Mouse (Mus musculus): ENCODE measurements around the gene Gm13691.
"Not testable (repeated sequence)": the region's sequence is repeated elsewhere in the genome, so short reads cannot be mapped to it uniquely, and the experiment has no call there.

Gene Gm13691

GRCm38 (mm10) chr2:83990253-83990652 lies at the start of gene Gm13691:
TSS of gene Gm13691 (plus strand) at chr2:83990553.
- not testable (repeated sequence) for DNase-seq (ENCODE audit: low spot score)

GRCm38 (mm10) chr2:83940931-83941361 lies 49.4 kb upstream of the Gm13691 start, which contains the start of gene Zswim2:
TSS of gene Zswim2 (minus strand) at chr2:83941228.
- DNase-seq (ENCODE audit: low spot score) = no peak

- no peak for DNase-seq (ENCODE audit: low spot score)
Observed at GRCm38 (mm10) chr2:83941378-83941777, 49.0 kb upstream of the Gm13691 start.

- DNase-seq (ENCODE audit: low spot score) = no peak
Observed at GRCm38 (mm10) chr2:83941792-83942191, 48.6 kb upstream of the Gm13691 start.

- DNase-seq (ENCODE audit: low spot score) = not testable (repeated sequence)
Observed at GRCm38 (mm10) chr2:83955393-83955792, 35.0 kb upstream of the Gm13691 start, which contains the start of gene Gm13698. TSS of gene Gm13698 (plus strand) at chr2:83955693.

GRCm38 (mm10) chr2:83961203-83961602 lies 29.1 kb upstream of the Gm13691 start, which contains the start of gene Gm13693:
TSS of gene Gm13693 (plus strand) at chr2:83961503.
- not testable (repeated sequence) for DNase-seq (ENCODE audit: low spot score)

GRCm38 (mm10) chr2:83967013-83967412 lies 23.3 kb upstream of the Gm13691 start, which contains the start of gene Gm13695:
TSS of gene Gm13695 (plus strand) at chr2:83967313.
- not testable (repeated sequence) for DNase-seq (ENCODE audit: low spot score)

GRCm38 (mm10) chr2:83972823-83973222 lies 17.5 kb upstream of the Gm13691 start, which contains the start of gene Gm13696:
TSS of gene Gm13696 (plus strand) at chr2:83973123.
- DNase-seq (ENCODE audit: low spot score) = not testable (repeated sequence)

GRCm38 (mm10) chr2:83978633-83979032 lies 11.7 kb upstream of the Gm13691 start, which contains the start of gene Gm13694:
TSS of gene Gm13694 (plus strand) at chr2:83978933.
- not testable (repeated sequence) for DNase-seq (ENCODE audit: low spot score)

- DNase-seq (ENCODE audit: low spot score) = not testable (repeated sequence)
Observed at GRCm38 (mm10) chr2:83984443-83984842, 5.9 kb upstream of the Gm13691 start, which contains the start of gene Gm13697. TSS of gene Gm13697 (plus strand) at chr2:83984743.

- not testable (repeated sequence) for DNase-seq (ENCODE audit: low spot score)
Observed at GRCm38 (mm10) chr2:83993639-83994255, 3.4 kb downstream of the Gm13691 start.

GRCm38 (mm10) chr2:83994526-83994925 lies 4.2 kb downstream of the Gm13691 start:
- DNase-seq (ENCODE audit: low spot score) = not testable (repeated sequence)

GRCm38 (mm10) chr2:84008913-84009312 lies 18.6 kb downstream of the Gm13691 start:
- no peak for DNase-seq (ENCODE audit: low spot score)

GRCm38 (mm10) chr2:84009818-84010217 lies 19.5 kb downstream of the Gm13691 start:
- DNase-seq (ENCODE audit: low spot score) = no peak

- DNase-seq (ENCODE audit: low spot score) = no peak
Observed at GRCm38 (mm10) chr2:84014572-84014971, 24.2 kb downstream of the Gm13691 start.

- DNase-seq (ENCODE audit: low spot score) = not testable (repeated sequence)
Observed at GRCm38 (mm10) chr2:84016291-84016690, 25.9 kb downstream of the Gm13691 start.

- no peak for DNase-seq (ENCODE audit: low spot score)
Observed at GRCm38 (mm10) chr2:84018330-84018729, 28.0 kb downstream of the Gm13691 start.

GRCm38 (mm10) chr2:84019519-84020305 lies 29.4 kb downstream of the Gm13691 start:
- DNase-seq (ENCODE audit: low spot score) = no peak

- DNase-seq (ENCODE audit: low spot score) = no peak
Observed at GRCm38 (mm10) chr2:84021930-84022329, 31.6 kb downstream of the Gm13691 start.

GRCm38 (mm10) chr2:84022905-84023304 lies 32.6 kb downstream of the Gm13691 start:
- no peak for DNase-seq (ENCODE audit: low spot score)

- no peak for DNase-seq (ENCODE audit: low spot score)
Observed at GRCm38 (mm10) chr2:84023319-84023718, 33.0 kb downstream of the Gm13691 start.

- no peak for DNase-seq (ENCODE audit: low spot score)
Observed at GRCm38 (mm10) chr2:84025217-84025616, 34.9 kb downstream of the Gm13691 start.

GRCm38 (mm10) chr2:84032505-84032904 lies 42.2 kb downstream of the Gm13691 start:
- DNase-seq (ENCODE audit: low spot score) = no peak

Measured in ovary, postnatal 10 days (tissue).